Mouse (Mus musculus): ENCODE data around the gene Ctxn1.

- TF ChIP-seq GATA1 (IDR thresholded peaks at IDR 0.05; ENCODE audit: low read length) (no peak), TAL1 (IDR thresholded peaks at IDR 0.05; ENCODE audit: low read length) (no peak)
These were observed 16.4 kb upstream of the Ctxn1 start, which contains the start of gene Timm44 for GRCm38 (mm10) chr8:4275275-4276110.

Data from erythroblast, embryonic 14.5 days (primary cell).